Mouse (Mus musculus): ENCODE measurements around the gene Actl6b. TPM values are rescaled to one million over a fixed set of nuclear protein-coding genes. Genes with fewer than 3 reads are reported as not detected.

The Actl6b gene
- polyA plus RNA-seq, 2 experiments = 0.39 to 1.1 TPM

- no peak overlapping the region for H3K27ac ChIP-seq (replicated peaks; ENCODE audit: low read depth, low read length)
- peaks cover 11% of the 10 kb centered on the region for H3K4me1 ChIP-seq (ENCODE audit: control insufficient read depth, insufficient read depth, low read length)
- H3K9me3 ChIP-seq (ENCODE audit: control insufficient read depth, low read length) = no peaks in the 10 kb centered on the region
- H3K4me2 ChIP-seq (replicated peaks; ENCODE audit: low read depth, low read length, severe bottlenecking) = no peak overlapping the region
- H3K36me3 ChIP-seq (ENCODE audit: control insufficient read depth, insufficient read depth, low read length) = peaks cover 18% of the 10 kb centered on the region; the same call in 1 of the 2 replicates
- 82% methylated on average over 11 of the region's 11 CpGs for WGBS
- TF ChIP-seq POLR2A (IDR thresholded peaks at IDR 0.05; ENCODE audit: borderline replicate concordance, extremely low read depth, insufficient read depth, insufficient read length) = no peak
- ATAC-seq (ENCODE audit: low FRiP score, low read depth) = no peak
- H3K27me3 ChIP-seq (ENCODE audit: control insufficient read depth, insufficient read depth, low read length) = no peaks in the 10 kb centered on the region
- H3K9ac ChIP-seq (ENCODE audit: low read depth, low read length, severe bottlenecking) = 0 out of 2 replicates have a peak overlapping the region, but pooled peaks have one; percentile 22
- no peak for DNase-seq (ENCODE audit: low spot score)
- 0 out of 2 replicates have a peak overlapping the region, but pooled peaks have one; percentile 99 for H3K4me3 ChIP-seq (replicated peaks; ENCODE audit: low read length)
These were observed 40.2 kb upstream of the Actl6b start for GRCm38 (mm10) chr5:137512847-137513794.

GRCm38 (mm10) chr5:137513951-137514721, 39.2 kb upstream of the Actl6b start:
- Histone ChIP-seq H3K27ac (replicated peaks; ENCODE audit: low read depth, low read length) (no peak overlapping the region), H3K36me3 (ENCODE audit: control insufficient read depth, insufficient read depth, low read length) (peaks cover 27% of the 10 kb centered on the region), H3K27me3 (ENCODE audit: control insufficient read depth, insufficient read depth, low read length) (no peaks in the 10 kb centered on the region), H3K4me2 (replicated peaks; ENCODE audit: low read depth, low read length, severe bottlenecking) (no peak overlapping the region), H3K9me3 (ENCODE audit: control insufficient read depth, low read length) (no peaks in the 10 kb centered on the region), H3K4me3 (replicated peaks; ENCODE audit: low read length) (no peak overlapping the region), H3K4me1 (ENCODE audit: control insufficient read depth, insufficient read depth, low read length) (peaks cover 11% of the 10 kb centered on the region), H3K9ac (ENCODE audit: low read depth, low read length, severe bottlenecking) (no peak overlapping the region)
- no peak for DNase-seq (ENCODE audit: low spot score)
- TF ChIP-seq POLR2A (IDR thresholded peaks at IDR 0.05; ENCODE audit: borderline replicate concordance, extremely low read depth, insufficient read depth, insufficient read length) = no peak
- ATAC-seq (ENCODE audit: low FRiP score, low read depth) = no peak
- whole genome bisulfite sequencing = 88% methylated on average over 12 of the region's 12 CpGs

GRCm38 (mm10) chr5:137514811-137515210, 38.5 kb upstream of the Actl6b start:
- peaks cover 34% of the 10 kb centered on the region for H3K36me3 ChIP-seq (ENCODE audit: control insufficient read depth, insufficient read depth, low read length)
- H3K9ac ChIP-seq (ENCODE audit: low read depth, low read length, severe bottlenecking) = no peak overlapping the region
- H3K4me1 ChIP-seq (ENCODE audit: control insufficient read depth, insufficient read depth, low read length) = peaks cover 11% of the 10 kb centered on the region
- no peak for ATAC-seq (ENCODE audit: low FRiP score, low read depth)
- no peaks in the 10 kb centered on the region for H3K9me3 ChIP-seq (ENCODE audit: control insufficient read depth, low read length)
- no peak overlapping the region for H3K4me2 ChIP-seq (replicated peaks; ENCODE audit: low read depth, low read length, severe bottlenecking)
- no peak for TF ChIP-seq POLR2A (IDR thresholded peaks at IDR 0.05; ENCODE audit: borderline replicate concordance, extremely low read depth, insufficient read depth, insufficient read length)
- no peak overlapping the region for H3K27ac ChIP-seq (replicated peaks; ENCODE audit: low read depth, low read length)
- no peaks in the 10 kb centered on the region for H3K27me3 ChIP-seq (ENCODE audit: control insufficient read depth, insufficient read depth, low read length)
- WGBS = 92% methylated on average over 3 of the region's 3 CpGs
- H3K4me3 ChIP-seq (replicated peaks; ENCODE audit: low read length) = no peak overlapping the region
- DNase-seq (ENCODE audit: low spot score) = no peak

GRCm38 (mm10) chr5:137518436-137518835, 34.9 kb upstream of the Actl6b start, which contains the start of gene Gigyf1:
Gene Gigyf1 (plus strand): TSS chr5:137518548.
- Histone ChIP-seq H3K36me3 (ENCODE audit: control insufficient read depth, insufficient read depth, low read length) (peaks cover 65% of the 10 kb centered on the region), H3K27ac (replicated peaks; ENCODE audit: low read depth, low read length) (no peak within 1 kb of the TSS), H3K4me2 (replicated peaks; ENCODE audit: low read depth, low read length, severe bottlenecking) (no peak within 1 kb of the TSS), H3K4me3 (replicated peaks; ENCODE audit: low read length) (no peak within 1 kb of the TSS), H3K27me3 (ENCODE audit: control insufficient read depth, insufficient read depth, low read length) (no peaks in the 10 kb centered on the region), H3K4me1 (ENCODE audit: control insufficient read depth, insufficient read depth, low read length) (no peaks in the 10 kb centered on the region; the same call in 1 of the 2 replicates), H3K9ac (ENCODE audit: low read depth, low read length, severe bottlenecking) (no peak within 1 kb of the TSS), H3K9me3 (ENCODE audit: control insufficient read depth, low read length) (no peaks in the 10 kb centered on the region)
- no peak for TF ChIP-seq POLR2A (IDR thresholded peaks at IDR 0.05; ENCODE audit: borderline replicate concordance, extremely low read depth, insufficient read depth, insufficient read length)
- 77% methylated on average over 5 of the region's 5 CpGs for WGBS
- ATAC-seq (ENCODE audit: low FRiP score, low read depth) (no peak), DNase-seq (ENCODE audit: low spot score) (no peak)

Measured in limb, embryonic 14.5 days (tissue).